Mouse (Mus musculus) erythroblast, embryonic 14.5 days (primary cell): Measurements from ENCODE around the gene Mettl24. TPM values are rescaled to one million over a fixed set of nuclear protein-coding genes. Genes with fewer than 3 reads are reported as not detected.

Source experiments
- H3K27me3 ChIP-seq: 2 replicates; pipeline ENCODE4 v1.6.1; 2012; ENCODE audit warnings: inconsistent platforms; ENCODE audit not compliant: control insufficient read depth
- H3K36me3 ChIP-seq: 2 replicates; pipeline ENCODE4 v1.6.1; 2012; ENCODE audit warnings: mild to moderate bottlenecking, inconsistent platforms; ENCODE audit not compliant: control insufficient read depth
- H3K4me1 ChIP-seq: 2 replicates; pipeline ENCODE4 v1.6.1; 2012; ENCODE audit warnings: inconsistent platforms; ENCODE audit not compliant: control insufficient read depth
- H3K4me3 ChIP-seq: replicated peaks from 2 replicates; pipeline ENCODE3; 2012; ENCODE audit warnings: moderate library complexity, mild to moderate bottlenecking, inconsistent platforms
- H3K9me3 ChIP-seq: 2 replicates; pipeline ENCODE4 v1.6.1; 2012; ENCODE audit warnings: low read length, inconsistent platforms, mixed read lengths; ENCODE audit not compliant: control insufficient read depth
- GATA1 ChIP-seq: IDR thresholded peaks from 2 replicates; pipeline ENCODE4 v1.6.1; 2012; ENCODE audit warnings: low read length, inconsistent platforms, mixed read lengths
- TAL1 ChIP-seq: IDR thresholded peaks from 3 replicates; pipeline ENCODE4 v1.6.1; 2012; ENCODE audit warnings: low read length, inconsistent platforms, mixed read lengths
- polyA plus RNA-seq: library from polyadenylated mRNA; stranded (reverse); fragments of >175 nt; gene quantifications from 2 replicates; pipeline ENCODE4 v1.2.3, GENCODE M21; 2012

Mettl24 gene
- polyA plus RNA-seq, 1 experiment: not detected

DNA sequence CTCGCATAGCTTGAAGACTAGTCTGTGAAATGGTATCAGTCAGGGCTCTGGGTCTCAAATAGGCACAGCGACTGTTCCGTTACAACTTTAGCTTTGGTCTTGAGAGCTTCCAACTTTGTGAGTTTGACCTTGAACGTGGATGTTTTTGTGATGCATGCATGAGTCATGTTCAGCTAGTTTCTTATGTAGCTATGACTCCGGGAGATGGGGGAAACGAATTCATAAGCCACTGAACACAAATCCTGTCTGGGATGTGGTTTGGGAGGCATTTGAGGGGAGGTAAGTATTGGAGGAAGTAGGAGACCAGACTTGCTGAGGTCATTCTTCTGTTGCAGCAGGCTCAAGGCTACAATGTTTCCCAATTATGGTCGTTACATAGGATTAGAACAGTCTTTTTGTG is 7.2 kb upstream of the Mettl24 start:
- TF ChIP-seq TAL1 (no peak), GATA1 (no peak)
- Histone ChIP-seq H3K9me3 (no peaks in the 10 kb centered on the region), H3K36me3 (no peaks in the 10 kb centered on the region), H3K4me1 (no peaks in the 10 kb centered on the region), H3K27me3 (peaks cover 11% of the 10 kb centered on the region), H3K4me3 (no peak overlapping the region)

DNA sequence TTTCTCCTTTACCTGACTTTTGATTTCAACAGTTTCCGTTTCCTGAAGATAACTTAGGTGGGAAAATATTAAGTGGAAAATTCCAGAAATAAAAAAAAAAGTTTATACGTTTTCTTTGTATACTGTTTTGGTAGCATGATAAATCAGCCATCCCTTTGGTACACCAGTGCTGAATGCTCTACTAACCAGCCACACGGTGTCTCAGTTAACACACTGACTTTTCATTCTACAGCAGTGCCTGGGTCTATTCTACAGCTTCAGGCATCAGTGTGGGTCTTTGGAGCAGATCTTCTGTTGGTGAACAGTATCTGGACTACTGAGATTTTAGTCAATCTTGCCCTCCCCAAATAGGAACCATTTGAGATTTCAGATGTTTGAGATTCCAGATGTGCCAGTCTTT is 4.6 kb upstream of the Mettl24 start:
- H3K36me3 ChIP-seq: no peaks in the 10 kb centered on the region
- H3K9me3 ChIP-seq: no peaks in the 10 kb centered on the region
- TF ChIP-seq GATA1 (no peak), TAL1 (no peak)
- H3K27me3 ChIP-seq: peaks cover 32% of the 10 kb centered on the region
- no peak overlapping the region for H3K4me3 ChIP-seq
- H3K4me1 ChIP-seq: no peaks in the 10 kb centered on the region

DNA sequence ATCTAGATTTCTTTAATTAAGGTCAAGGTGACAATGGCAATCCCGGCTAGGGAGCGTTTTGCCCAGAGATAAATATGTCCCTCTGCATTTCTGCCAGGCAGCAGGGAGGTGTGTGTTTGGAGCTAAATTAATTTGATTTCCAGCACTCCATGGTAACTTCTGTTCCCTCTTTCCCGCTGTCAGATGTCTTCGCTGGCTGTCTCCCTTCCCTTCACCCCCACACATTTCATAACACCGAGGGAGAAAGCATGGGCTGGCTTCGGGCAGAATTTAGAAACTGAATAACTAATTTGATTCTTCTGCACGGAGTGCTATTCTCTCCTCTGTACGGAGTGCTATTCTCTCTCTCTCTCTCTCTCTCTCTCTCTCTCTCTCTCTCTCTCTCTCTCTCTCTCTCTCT is 612 bp upstream of the Mettl24 start:
- Histone ChIP-seq H3K27me3 (peaks cover 36% of the 10 kb centered on the region), H3K4me1 (no peaks in the 10 kb centered on the region), H3K9me3 (no peaks in the 10 kb centered on the region), H3K4me3 (no peak overlapping the region), H3K36me3 (no peaks in the 10 kb centered on the region)
- TF ChIP-seq GATA1 (no peak), TAL1 (no peak)

DNA sequence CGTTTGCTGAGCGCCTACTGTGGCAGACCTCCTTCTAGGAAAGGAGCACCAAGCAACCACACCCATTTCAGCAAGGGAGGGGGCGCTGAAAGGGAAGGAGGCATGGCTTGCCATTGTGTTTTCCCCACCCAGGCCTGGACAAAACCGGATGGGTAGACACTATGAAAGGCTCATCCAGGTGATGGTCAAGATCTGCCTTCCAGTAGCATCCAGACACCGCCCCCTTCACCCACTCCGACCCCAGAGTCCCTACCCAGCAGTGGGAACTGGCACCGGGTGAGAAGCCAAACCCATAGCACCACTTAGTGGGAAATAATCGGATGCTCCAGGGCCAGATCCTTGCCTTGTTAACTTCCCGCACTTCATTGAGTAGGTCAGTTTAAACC is 779 bp downstream of the Mettl24 start:
- peaks cover 36% of the 10 kb centered on the region for H3K27me3 ChIP-seq
- H3K9me3 ChIP-seq: no peaks in the 10 kb centered on the region
- TF ChIP-seq TAL1 (no peak), GATA1 (no peak)
- H3K4me3 ChIP-seq: no peak overlapping the region
- no peaks in the 10 kb centered on the region for H3K36me3 ChIP-seq
- no peaks in the 10 kb centered on the region for H3K4me1 ChIP-seq

DNA sequence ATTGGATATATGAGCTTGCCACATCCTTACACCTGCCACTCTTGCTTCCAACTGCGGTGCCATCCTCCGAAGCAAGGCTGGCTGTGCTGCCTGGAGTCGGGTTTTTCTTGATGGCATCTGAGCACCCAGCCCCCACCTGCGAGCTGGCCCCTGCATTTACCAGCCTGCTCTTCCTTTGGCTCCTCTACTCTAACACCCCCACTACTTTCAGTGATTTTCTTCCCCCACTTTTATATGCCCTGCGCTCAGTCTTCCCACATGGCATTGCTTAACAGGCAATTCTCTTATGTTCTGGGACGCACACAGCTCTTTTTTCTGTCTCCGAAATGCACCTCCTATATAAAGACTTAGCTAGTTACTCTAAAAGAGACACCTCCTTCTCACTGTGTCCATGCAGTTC is 1.2 kb downstream of the Mettl24 start:
- TF ChIP-seq TAL1 (no peak), GATA1 (no peak)
- H3K9me3 ChIP-seq: no peaks in the 10 kb centered on the region
- peaks cover 36% of the 10 kb centered on the region for H3K27me3 ChIP-seq

DNA sequence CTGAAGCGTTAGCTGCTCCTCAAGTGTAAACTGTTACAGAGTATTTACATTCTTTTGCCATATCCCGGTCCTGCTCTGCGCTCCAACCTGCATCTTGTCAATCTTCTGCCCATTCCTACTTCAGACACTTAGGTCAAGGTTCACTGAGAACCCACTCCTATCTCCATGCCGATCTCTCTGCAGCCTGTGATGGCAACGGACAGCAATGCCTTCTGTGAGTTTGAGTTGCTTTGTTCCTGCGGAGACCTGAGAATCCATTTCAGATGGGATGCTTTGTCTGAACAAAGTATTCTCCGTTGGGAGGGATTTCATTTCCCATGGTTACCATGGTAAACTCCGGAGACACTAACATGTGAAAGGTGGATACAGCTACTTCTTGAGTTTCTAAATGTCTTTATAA is 2.6 kb downstream of the Mettl24 start:
- no peak overlapping the region for H3K4me3 ChIP-seq
- no peaks in the 10 kb centered on the region for H3K9me3 ChIP-seq
- no peaks in the 10 kb centered on the region for H3K36me3 ChIP-seq
- TF ChIP-seq GATA1 (no peak), TAL1 (no peak)
- H3K27me3 ChIP-seq: peaks cover 35% of the 10 kb centered on the region
- H3K4me1 ChIP-seq: no peaks in the 10 kb centered on the region

More for the DNA sequence above, 1.2 kb downstream of the Mettl24 start:
- no peaks in the 10 kb centered on the region for H3K36me3 ChIP-seq
- H3K4me3 ChIP-seq: no peak overlapping the region
- H3K4me1 ChIP-seq: no peaks in the 10 kb centered on the region

DNA sequence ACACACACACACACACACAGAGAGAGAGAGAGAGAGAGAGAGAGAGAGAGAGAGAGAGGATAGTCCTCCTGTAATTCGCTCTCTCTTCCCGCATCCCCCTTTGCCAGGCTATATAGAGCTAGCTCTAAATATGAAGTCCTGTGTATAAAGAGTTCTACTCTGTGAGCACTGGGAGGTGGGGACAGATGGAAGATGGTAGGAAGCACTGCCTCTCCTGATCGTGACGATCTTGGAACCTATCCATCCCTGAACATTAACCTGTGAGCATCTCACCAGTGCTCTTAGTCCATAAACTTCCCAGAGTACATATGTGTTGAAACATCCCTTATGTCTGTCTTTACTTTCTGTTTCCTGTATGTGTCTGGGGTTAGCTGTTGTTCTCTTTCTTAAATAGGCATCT is 3.9 kb downstream of the Mettl24 start:
- Histone ChIP-seq H3K27me3 (peaks cover 26% of the 10 kb centered on the region), H3K36me3 (no peaks in the 10 kb centered on the region), H3K4me1 (no peaks in the 10 kb centered on the region), H3K4me3 (no peak overlapping the region), H3K9me3 (no peaks in the 10 kb centered on the region)
- no peak for TF ChIP-seq GATA1
- TF ChIP-seq TAL1: no peak

DNA sequence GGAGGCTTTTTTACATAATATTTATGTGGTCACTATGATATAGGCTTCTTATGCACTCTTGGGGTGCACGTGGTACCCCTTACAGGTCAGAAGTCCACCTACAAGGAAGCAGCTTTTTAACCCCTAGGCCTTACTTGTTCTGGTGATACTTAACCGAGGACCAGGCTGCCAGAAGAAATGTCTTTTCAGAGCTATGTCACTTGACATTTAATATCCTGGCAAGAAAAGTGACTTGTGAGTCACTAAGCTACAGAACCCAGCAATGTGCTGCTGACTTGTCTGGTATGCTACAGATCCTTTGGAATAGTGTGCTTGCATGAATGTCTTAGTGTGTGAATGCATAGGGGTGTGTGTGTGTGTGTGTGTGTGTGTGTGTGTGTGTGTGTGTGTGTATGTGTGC is 4.3 kb downstream of the Mettl24 start:
- Histone ChIP-seq H3K27me3 (peaks cover 22% of the 10 kb centered on the region), H3K9me3 (no peaks in the 10 kb centered on the region), H3K4me1 (no peaks in the 10 kb centered on the region), H3K4me3 (no peak overlapping the region), H3K36me3 (no peaks in the 10 kb centered on the region)
- no peak for TF ChIP-seq GATA1
- TF ChIP-seq TAL1: no peak

DNA sequence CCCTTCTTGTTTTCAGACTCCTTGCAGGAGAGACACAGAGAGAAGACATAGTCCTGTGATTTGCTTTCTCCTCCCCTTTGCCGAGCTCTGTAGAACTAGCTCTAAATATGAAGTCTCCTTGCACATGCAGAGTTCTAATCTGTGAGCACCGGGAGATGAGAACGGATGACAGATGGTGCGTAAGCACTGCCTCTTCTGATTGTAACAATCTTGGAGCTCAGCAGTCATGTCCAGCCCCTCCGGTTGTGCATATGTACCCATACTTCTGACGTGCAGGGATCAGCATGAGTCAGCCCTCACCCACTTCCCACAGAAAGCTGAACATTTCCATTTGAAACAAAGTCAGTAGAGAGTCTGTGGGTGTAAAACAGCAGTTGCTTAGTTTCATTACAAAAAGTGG is 5.2 kb downstream of the Mettl24 start:
- Histone ChIP-seq H3K27me3 (peaks cover 14% of the 10 kb centered on the region), H3K4me1 (no peaks in the 10 kb centered on the region), H3K4me3 (no peak overlapping the region), H3K36me3 (no peaks in the 10 kb centered on the region), H3K9me3 (no peaks in the 10 kb centered on the region)
- no peak for TF ChIP-seq TAL1
- no peak for TF ChIP-seq GATA1

DNA sequence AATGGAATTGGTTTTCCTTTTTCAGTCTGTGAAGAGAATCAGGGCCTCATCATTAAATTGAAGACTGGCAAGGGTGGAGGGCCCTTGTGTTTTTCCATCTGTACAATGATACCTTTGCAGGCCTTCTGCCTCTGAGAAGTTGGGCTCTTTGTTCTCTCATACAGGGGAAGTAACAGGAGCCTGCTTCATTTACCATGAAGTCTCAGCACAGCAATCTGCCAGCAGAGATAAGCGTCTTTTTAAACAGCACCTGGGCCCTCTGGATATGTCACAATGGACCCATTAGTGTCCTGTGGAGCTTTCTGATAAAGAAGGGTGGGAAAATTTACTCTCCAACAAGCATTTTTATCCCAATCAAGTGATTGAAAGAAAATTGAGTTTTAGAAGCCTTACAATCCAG is 5.8 kb downstream of the Mettl24 start:
- Histone ChIP-seq H3K4me1 (no peaks in the 10 kb centered on the region), H3K4me3 (no peak overlapping the region), H3K36me3 (no peaks in the 10 kb centered on the region), H3K9me3 (no peaks in the 10 kb centered on the region), H3K27me3 (peaks cover 7% of the 10 kb centered on the region)
- TF ChIP-seq TAL1 (no peak), GATA1 (no peak)
